Mouse (Mus musculus): ENCODE results near the gene Akap8. TPM values are rescaled to one million over a fixed set of nuclear protein-coding genes. Genes with fewer than 3 reads are reported as not detected.

Gene Akap8
- total RNA-seq (2012; rRNA removed), result 156 and 210 TPM in 2 replicates

DNA sequence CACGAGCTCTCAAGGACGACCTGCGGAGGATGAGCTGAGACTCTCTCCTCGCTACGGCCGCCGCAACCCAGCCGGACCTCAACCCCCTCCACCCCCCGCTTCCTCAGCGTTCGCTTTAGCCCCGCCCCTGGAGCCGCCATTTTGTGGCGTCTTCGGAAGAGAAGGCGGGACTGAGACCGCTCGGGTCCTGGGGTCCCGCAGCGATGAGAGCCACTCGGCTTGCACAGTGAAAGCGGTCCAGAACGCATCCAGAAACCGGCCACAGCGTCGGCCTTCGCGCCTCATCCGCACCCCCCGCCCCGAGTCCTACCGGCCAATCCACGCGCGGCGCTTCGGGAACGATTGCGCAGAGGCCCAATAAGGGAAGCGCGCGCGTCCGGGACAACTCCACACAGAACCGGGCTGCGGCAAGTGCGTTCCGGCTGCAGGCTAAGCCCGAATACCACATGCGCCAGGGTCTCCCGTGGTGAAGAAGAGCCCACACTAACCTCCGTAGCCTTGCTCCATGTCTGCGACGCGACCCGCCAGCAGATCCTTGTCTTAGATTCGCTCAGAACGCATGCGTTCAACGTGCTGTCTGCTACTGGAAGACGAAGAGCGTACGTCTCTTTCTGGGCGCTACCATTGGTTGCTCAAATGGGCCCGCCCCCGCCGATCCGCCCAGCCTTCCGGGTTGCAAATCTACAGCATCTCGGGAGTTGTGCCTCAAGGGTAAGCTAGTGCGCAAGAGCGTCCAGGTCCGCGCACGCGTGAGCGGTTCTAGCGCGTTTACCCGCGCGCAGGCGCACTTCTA, at the start of gene Akap8:
Akap8 (minus strand) TSS at position 642 of the 793 bp plus-strand sequence.
- H3K36me3 ChIP-seq (ENCODE audit: control insufficient read depth, insufficient read depth, low read length, poor library complexity, severe bottlenecking), result peaks cover 21% of the 10 kb centered on the region
- in situ Hi-C loops (cut with MboI; ENCODE audit: low sequenced_read_pairs in 2 of 2, unreplicated experiment in 2 of 2), result no loop called here
- peak within 1 kb of the TSS; percentile 94 for H3K27ac ChIP-seq (ENCODE audit: insufficient read depth, low read depth, low read length, poor library complexity, severe bottlenecking)
- H3K9ac ChIP-seq (ENCODE audit: insufficient read depth, low read depth, low read length, poor library complexity, severe bottlenecking), result peak within 1 kb of the TSS; percentile 96
- H3K4me3 ChIP-seq (ENCODE audit: insufficient read depth in 1 of 2, low read depth in 1 of 2, low read length in 2 of 2, poor library complexity in 1 of 2, severe bottlenecking in 1 of 2), result peak within 1 kb of the TSS; percentile 85 to 90
- peak; percentile 96 for DNase-seq (ENCODE audit: low read depth, low spot score)
- peaks cover 8 to 9% of the 10 kb centered on the region in 2 experiments; a peak in 3 of 4 replicates for H3K4me1 ChIP-seq (ENCODE audit: control insufficient read depth in 2 of 2, insufficient read depth in 2 of 2, low read length in 2 of 2, poor library complexity in 1 of 2)
- 0 out of 2 replicates have a peak, but pooled peaks have one; percentile 36 for TF ChIP-seq CHD2 (IDR thresholded peaks at IDR 0.05; ENCODE audit: low read depth, low read length)
- no peak for TF ChIP-seq ZC3H11A (IDR thresholded peaks at IDR 0.05; ENCODE audit: borderline replicate concordance, low read depth, low read length)
- peak; percentile 41 for TF ChIP-seq HCFC1 (IDR thresholded peaks at IDR 0.05; ENCODE audit: borderline replicate concordance, insufficient read depth, low read length)
- H3K9me3 ChIP-seq (ENCODE audit: control insufficient read depth, insufficient read depth, low read depth, low read length), result no peaks in the 10 kb centered on the region

DNA sequence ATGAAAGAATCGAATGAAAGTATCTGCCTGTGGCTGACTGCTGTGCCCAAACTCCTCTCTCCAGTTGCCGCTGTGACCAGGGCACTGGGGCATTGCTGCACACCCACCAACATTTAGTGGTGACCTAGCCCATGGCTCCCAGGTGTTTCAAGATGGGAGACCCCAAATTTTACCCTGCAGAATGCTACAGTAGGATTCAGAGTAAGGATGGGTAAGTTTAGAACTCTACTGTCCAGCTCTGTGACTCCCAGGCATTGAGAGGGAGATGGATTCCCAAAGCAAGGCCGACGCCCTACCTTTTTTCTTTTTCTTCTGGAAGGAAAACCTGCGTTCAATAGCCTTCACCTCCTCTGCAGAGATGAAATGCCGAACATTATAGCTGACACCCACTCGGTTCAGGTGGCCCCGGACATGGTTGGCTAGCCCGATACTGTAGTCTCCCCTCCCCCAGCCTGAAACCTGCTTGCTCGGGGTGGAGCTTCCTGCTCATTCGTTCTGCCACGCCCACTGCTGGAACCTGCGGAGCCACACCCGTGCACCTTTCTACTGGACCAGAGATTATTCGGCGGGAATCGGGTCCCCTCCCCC, 48.0 kb upstream of the Akap8 start:
- Histone ChIP-seq H3K4me1 (ENCODE audit: control insufficient read depth in 2 of 2, insufficient read depth in 2 of 2, low read length in 2 of 2, poor library complexity in 1 of 2) (peaks cover 2 to 5% of the 10 kb centered on the region in 2 experiments; a peak in 3 of 4 replicates), H3K4me3 (ENCODE audit: insufficient read depth in 1 of 2, low read depth in 1 of 2, low read length in 2 of 2, poor library complexity in 1 of 2, severe bottlenecking in 1 of 2) (no peak overlapping the region), H3K9ac (ENCODE audit: insufficient read depth, low read depth, low read length, poor library complexity, severe bottlenecking) (no peak overlapping the region), H3K27ac (ENCODE audit: insufficient read depth, low read depth, low read length, poor library complexity, severe bottlenecking) (no peak overlapping the region), H3K9me3 (ENCODE audit: control insufficient read depth, insufficient read depth, low read depth, low read length) (no peaks in the 10 kb centered on the region), H3K36me3 (ENCODE audit: control insufficient read depth, insufficient read depth, low read length, poor library complexity, severe bottlenecking) (no peaks in the 10 kb centered on the region)
- no peak for DNase-seq (ENCODE audit: low read depth, low spot score)
- in situ Hi-C loops (cut with MboI; ENCODE audit: low sequenced_read_pairs in 2 of 2, unreplicated experiment in 2 of 2), result no loop called here
- TF ChIP-seq ZC3H11A (IDR thresholded peaks at IDR 0.05; ENCODE audit: borderline replicate concordance, low read depth, low read length), result no peak
- TF ChIP-seq ZNF384 (IDR thresholded peaks at IDR 0.05; ENCODE audit: low read depth, low read length), result no peak
- TF ChIP-seq HCFC1 (IDR thresholded peaks at IDR 0.05; ENCODE audit: borderline replicate concordance, insufficient read depth, low read length), result no peak
- no peak for TF ChIP-seq CHD2 (IDR thresholded peaks at IDR 0.05; ENCODE audit: low read depth, low read length)

- TF ChIP-seq HCFC1 (IDR thresholded peaks at IDR 0.05; ENCODE audit: borderline replicate concordance, insufficient read depth, low read length) (no peak), ZC3H11A (IDR thresholded peaks at IDR 0.05; ENCODE audit: borderline replicate concordance, low read depth, low read length) (no peak), ZNF384 (IDR thresholded peaks at IDR 0.05; ENCODE audit: low read depth, low read length) (no peak), CHD2 (IDR thresholded peaks at IDR 0.05; ENCODE audit: low read depth, low read length) (no peak), MAFK (IDR thresholded peaks at IDR 0.05; ENCODE audit: insufficient read depth, low read depth, low read length) (no peak)
- in situ Hi-C loops (cut with MboI; ENCODE audit: low sequenced_read_pairs in 2 of 2, unreplicated experiment in 2 of 2), result no loop called here
- Histone ChIP-seq H3K27ac (ENCODE audit: insufficient read depth, low read depth, low read length, poor library complexity, severe bottlenecking) (no peak overlapping the region), H3K4me3 (ENCODE audit: insufficient read depth in 1 of 2, low read depth in 1 of 2, low read length in 2 of 2, poor library complexity in 1 of 2, severe bottlenecking in 1 of 2) (no peak overlapping the region), H3K4me1 (ENCODE audit: control insufficient read depth in 2 of 2, insufficient read depth in 2 of 2, low read length in 2 of 2, poor library complexity in 1 of 2) (peaks cover 2 to 8% of the 10 kb centered on the region in 2 experiments; a peak in 3 of 4 replicates), H3K9ac (ENCODE audit: insufficient read depth, low read depth, low read length, poor library complexity, severe bottlenecking) (no peak overlapping the region), H3K9me3 (ENCODE audit: control insufficient read depth, insufficient read depth, low read depth, low read length) (no peaks in the 10 kb centered on the region), H3K36me3 (ENCODE audit: control insufficient read depth, insufficient read depth, low read length, poor library complexity, severe bottlenecking) (no peaks in the 10 kb centered on the region)
- no peak for DNase-seq (ENCODE audit: low read depth, low spot score)
These were observed 46.7 kb upstream of the Akap8 start for GRCm38 (mm10) chr17:32367706-32368105.

DNA sequence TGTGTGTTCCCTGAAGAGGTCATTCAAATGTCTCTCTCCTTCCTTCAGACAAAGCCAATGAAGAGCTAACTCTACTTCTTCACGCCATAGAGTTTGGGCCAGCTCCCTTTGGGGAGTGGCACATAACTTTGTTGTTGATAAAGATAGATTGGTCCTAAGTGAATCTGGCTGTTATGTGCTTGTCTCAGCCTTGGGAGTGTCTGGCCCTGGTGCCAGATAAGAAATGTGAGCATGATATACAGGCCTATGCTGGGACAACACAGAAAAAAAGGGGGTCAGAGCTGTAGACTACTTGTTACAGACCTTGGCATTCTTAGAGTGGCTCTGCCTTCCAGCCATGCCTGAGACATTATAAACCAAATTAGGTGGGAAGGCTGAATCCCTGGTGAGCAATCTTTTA, 44.3 kb upstream of the Akap8 start:
- Histone ChIP-seq H3K9ac (ENCODE audit: insufficient read depth, low read depth, low read length, poor library complexity, severe bottlenecking) (no peak overlapping the region; the same call in 1 of the 2 replicates), H3K4me3 (ENCODE audit: insufficient read depth in 1 of 2, low read depth in 1 of 2, low read length in 2 of 2, poor library complexity in 1 of 2, severe bottlenecking in 1 of 2) (no peak overlapping the region)
- in situ Hi-C loops (cut with MboI; ENCODE audit: low sequenced_read_pairs in 2 of 2, unreplicated experiment in 2 of 2), result no loop called here

More for the DNA sequence above, 44.3 kb upstream of the Akap8 start:
- peaks cover 2 to 8% of the 10 kb centered on the region in 2 experiments; a peak in 3 of 4 replicates for H3K4me1 ChIP-seq (ENCODE audit: control insufficient read depth in 2 of 2, insufficient read depth in 2 of 2, low read length in 2 of 2, poor library complexity in 1 of 2)
- no peaks in the 10 kb centered on the region for H3K9me3 ChIP-seq (ENCODE audit: control insufficient read depth, insufficient read depth, low read depth, low read length)
- H3K27ac ChIP-seq (ENCODE audit: insufficient read depth, low read depth, low read length, poor library complexity, severe bottlenecking), result no peak overlapping the region
- no peak for DNase-seq (ENCODE audit: low read depth, low spot score)
- no peak for TF ChIP-seq CHD2 (IDR thresholded peaks at IDR 0.05; ENCODE audit: low read depth, low read length)
- peaks cover 11% of the 10 kb centered on the region for H3K36me3 ChIP-seq (ENCODE audit: control insufficient read depth, insufficient read depth, low read length, poor library complexity, severe bottlenecking)
